Mouse (Mus musculus) midbrain, embryonic 12.5 days (tissue): ENCODE measurements around the gene Mtmr12. TPM values are rescaled to one million over a fixed set of nuclear protein-coding genes. Genes with fewer than 3 reads are reported as not detected.
A peak's percentile ranks its signal among the peaks of the same experiment; 100 is the strongest.

Experiments used
- ATAC-seq: fragments of 200-750 bp; cut with Nextera tagmentation; 2 replicates; pipeline ENCODE4 v1.8.0; 2017; ENCODE audit warnings: low read depth, moderate TSS enrichment, moderate library complexity; ENCODE audit not compliant: low FRiP score
- H3K27ac ChIP-seq: fragments of 300-500 bp; sonication (generic); replicated peaks from 2 replicates; pipeline ENCODE4 v1.5.1; 2016; ENCODE audit warnings: mild to moderate bottlenecking
- H3K27me3 ChIP-seq: fragments of 300-500 bp; sonication (generic); 2 replicates; pipeline ENCODE4 v1.6.1; 2016; ENCODE audit warnings: mild to moderate bottlenecking
- H3K36me3 ChIP-seq: fragments of 300-500 bp; sonication (generic); 2 replicates; pipeline ENCODE4 v1.6.1; 2016
- H3K4me1 ChIP-seq: fragments of 300-500 bp; sonication (generic); 2 replicates; pipeline ENCODE4 v1.6.1; 2016
- H3K4me2 ChIP-seq: fragments of 300-500 bp; sonication (generic); replicated peaks from 2 replicates; pipeline ENCODE4 v1.6.1; 2016; ENCODE audit warnings: mild to moderate bottlenecking, moderate library complexity
- H3K4me3 ChIP-seq: fragments of 300-500 bp; sonication (generic); 2 replicates; pipeline ENCODE4 v1.5.1; 2016; ENCODE audit warnings: mild to moderate bottlenecking
- H3K9ac ChIP-seq: fragments of 300-500 bp; sonication (generic); replicated peaks from 2 replicates; pipeline ENCODE4 v1.6.1; 2016; ENCODE audit warnings: mild to moderate bottlenecking, moderate library complexity
- H3K9me3 ChIP-seq: fragments of 300-500 bp; sonication (generic); 2 replicates; pipeline ENCODE4 v1.6.1; 2016; ENCODE audit warnings: mild to moderate bottlenecking
- WGBS: fragments of 180-500 bp; shearing (Covaris S2); methylation state at CpG from one replicate; pipeline ENCODE4 v1.1.7; 2016; 5-methylcytosine and 5-hydroxymethylcytosine counted together
- microRNA counts: library from miRNA; unstranded; fragments of <30 nt; microRNA quantifications from one replicate; lab custom pipeline; 2017
- microRNA-seq: library from miRNA; unstranded; fragments of <30 nt; microRNA quantifications from one replicate; pipeline ENCODE4, GENCODE M21; 2017
- polyA plus RNA-seq: library from polyadenylated mRNA; unstranded; fragments of >200 nt; fragmentation: Nextera tagmentation; extraction: Ambion mirVana; gene quantifications from 2 replicates; pipeline ENCODE4 v1.2.1, GENCODE M21; 2016

Gene Mtmr12
- polyA plus RNA-seq, 1 experiment from 2014 or later: 18.3 TPM

DNA sequence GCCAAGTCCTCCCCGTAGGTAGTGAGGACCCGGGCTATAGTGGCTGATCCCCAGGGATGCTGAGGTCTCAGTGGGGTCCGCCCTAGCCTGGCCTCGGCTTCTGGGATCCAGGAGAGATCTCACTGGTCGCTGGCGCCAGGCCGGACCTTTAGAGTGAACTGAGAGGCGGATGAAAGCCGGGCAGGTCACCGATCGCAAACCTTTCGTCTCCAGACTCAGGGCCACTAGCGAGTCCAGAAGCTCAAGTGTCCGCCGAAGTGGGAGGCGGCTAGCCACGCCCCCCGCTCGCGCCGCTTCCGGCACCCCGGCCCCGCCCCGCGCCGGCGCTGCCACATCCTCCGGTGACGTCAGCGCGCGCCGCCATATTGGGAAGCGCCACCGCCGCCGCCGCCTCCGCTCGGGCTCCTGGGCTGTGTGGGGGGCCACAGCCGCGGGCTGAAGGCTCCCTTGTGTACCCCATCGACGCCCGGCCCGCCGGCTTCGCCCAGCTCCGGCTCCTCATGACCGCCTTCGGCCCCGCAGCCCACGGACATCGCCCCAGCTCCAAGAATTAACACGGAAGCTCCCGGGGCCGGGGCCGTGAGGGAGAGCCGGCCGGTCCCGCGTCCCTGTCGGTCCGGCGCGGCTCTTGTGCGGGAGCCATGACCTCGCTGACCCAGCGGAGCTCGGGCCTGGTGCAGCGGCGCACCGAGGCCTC, 116.4 kb downstream of the Mtmr12 start, which contains the start of gene Golph3:
Gene Golph3, plus strand, starts transcription at position 360 of the 697 bp plus-strand sequence.
- Histone ChIP-seq H3K9me3 (no peaks in the 10 kb centered on the region), H3K4me2 (peak within 1 kb of the TSS; percentile 75), H3K4me3 (peak within 1 kb of the TSS; percentile 95), H3K4me1 (peaks cover 34% of the 10 kb centered on the region), H3K27ac (peak within 1 kb of the TSS; percentile 92), H3K27me3 (peaks cover 18% of the 10 kb centered on the region), H3K36me3 (peaks cover 5% of the 10 kb centered on the region; the same call in 1 of the 2 replicates), H3K9ac (peak within 1 kb of the TSS; percentile 91)
- ATAC-seq: peak; percentile 97
- WGBS: under 1% methylated on average over 66 of the region's 74 CpGs

- peak; percentile 50 for ATAC-seq
- WGBS: under 1% methylated on average over 64 of the region's 70 CpGs
- Histone ChIP-seq H3K9ac (peak within 1 kb of the TSS; percentile 91), H3K27ac (peak within 1 kb of the TSS; percentile 92), H3K4me3 (peak within 1 kb of the TSS; percentile 95), H3K4me2 (peak within 1 kb of the TSS; percentile 75), H3K4me1 (peaks cover 34% of the 10 kb centered on the region), H3K27me3 (peaks cover 18% of the 10 kb centered on the region), H3K9me3 (no peaks in the 10 kb centered on the region), H3K36me3 (peaks cover 5% of the 10 kb centered on the region; the same call in 1 of the 2 replicates)
Measured at GRCm38 (mm10) chr15:12321788-12322621, 117.2 kb downstream of the Mtmr12 start, which contains the start of gene 1810049J17Rik. 1810049J17Rik (minus strand) TSS chr15:12321899.

DNA sequence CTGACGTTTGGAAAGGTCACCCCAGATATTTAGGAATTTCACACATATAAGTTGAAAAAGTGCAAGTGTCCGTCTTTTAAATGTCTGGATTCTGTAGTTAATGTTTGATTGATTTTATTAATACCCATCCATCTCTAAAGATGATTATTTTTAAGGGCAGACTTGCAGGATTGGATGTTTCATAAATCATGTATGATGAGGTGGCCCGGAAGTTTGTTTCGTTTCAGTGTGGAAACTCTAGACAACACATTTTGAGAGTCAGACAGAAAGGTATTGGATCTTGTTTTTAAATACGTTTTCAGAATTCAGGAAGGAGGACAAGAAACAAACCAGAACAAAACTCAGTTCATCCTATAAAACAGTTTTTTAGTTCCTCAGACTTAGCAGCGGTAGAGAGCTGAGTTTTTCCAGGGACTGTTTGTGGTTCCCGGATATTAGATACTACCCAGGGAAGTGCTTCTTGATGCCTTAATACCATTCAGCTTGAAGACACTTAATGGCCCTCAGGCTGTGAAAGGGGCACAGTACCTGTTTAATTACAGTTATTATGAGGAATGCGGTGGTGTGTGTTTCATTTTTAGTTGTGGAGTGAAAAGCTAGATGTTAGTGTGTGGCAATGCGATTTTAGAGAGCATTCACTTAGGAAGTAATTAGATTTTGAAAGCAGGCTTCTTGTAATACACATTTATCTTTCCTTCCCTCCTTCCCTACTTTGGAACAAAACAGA, 118.0 kb downstream of the Mtmr12 start:
- Histone ChIP-seq H3K36me3 (peaks cover 5% of the 10 kb centered on the region; the same call in 1 of the 2 replicates), H3K4me3 (peak overlapping the region; percentile 95), H3K4me1 (peaks cover 34% of the 10 kb centered on the region), H3K9ac (peak overlapping the region; percentile 91), H3K9me3 (no peaks in the 10 kb centered on the region), H3K27me3 (peaks cover 18% of the 10 kb centered on the region), H3K27ac (no peak overlapping the region), H3K4me2 (peak overlapping the region; percentile 75)
- 19% methylated on average over 9 of the region's 9 CpGs for WGBS
- ATAC-seq: no peak

MicroRNAs encoded within 50 kb of the gene (microRNA counts, 519-probe panel; counts per million panel counts)
- not detected for microRNA mmu-miR-1898 (lab: Ali Mortazavi, UCI)

Small RNA genes within 50 kb of the gene (microRNA-seq; reads per million reads assigned to microRNA genes)
- not detected for gene Mir1898

Other genes with a start within 250 kb of the Mtmr12 start
- 641 and 665 TPM in 2 replicates for gene Sub1, start 208.0 kb upstream of the Mtmr12 start, polyA plus RNA-seq
- 128 and 132 TPM in 2 replicates for gene Zfr, start 87.2 kb upstream of the Mtmr12 start, polyA plus RNA-seq
- gene Golph3, start 116.4 kb downstream of the Mtmr12 start, polyA plus RNA-seq: 94.8 and 98.4 TPM in 2 replicates
- 0.75 TPM in 1 of 2 replicates, not detected in the other for gene 1810049J17Rik, start 116.9 kb downstream of the Mtmr12 start, polyA plus RNA-seq